Mouse (Mus musculus): ENCODE data around the gene Hmgb4. TPM values are rescaled to one million over a fixed set of nuclear protein-coding genes. Genes with fewer than 3 reads are reported as not detected.

Gene Hmgb4
- total and polyA plus RNA-seq, 3 experiments = not detected

GRCm38 (mm10) chr4:128239113-128239512 lies 21.6 kb downstream of the Hmgb4 start:
- Histone ChIP-seq H3K36me3 (replicated peaks in 1 of 2; ENCODE audit: control insufficient read depth in 1 of 2, insufficient read depth in 1 of 2, low read length in 1 of 2) (no peaks in the 10 kb centered on the region), H3K27me3 (replicated peaks) (no peaks in the 10 kb centered on the region), H3K27ac (ENCODE audit: insufficient read depth, low read depth) (no peak overlapping the region), H3K4me1 (ENCODE audit: control insufficient read depth in 1 of 2, insufficient read depth in 2 of 2) (no peaks in the 10 kb centered on the region), H3K9ac (ENCODE audit: insufficient read depth, low read depth) (no peak overlapping the region), H3K4me2 (ENCODE audit: insufficient read depth, low read depth, poor library complexity, severe bottlenecking) (no peak overlapping the region), H3K79me2 (replicated peaks; ENCODE audit: control insufficient read depth, extremely low read depth, insufficient read depth, poor library complexity, severe bottlenecking) (no peaks in the 10 kb centered on the region), H3K4me3 (replicated peaks in 1 of 3; ENCODE audit: low read depth in 2 of 3, low read length in 2 of 3, poor library complexity in 1 of 3) (no peak overlapping the region), H3K9me3 (replicated peaks; ENCODE audit: low read length) (peaks cover 73% of the 10 kb centered on the region)
- in situ Hi-C loops (cut with MboI; ENCODE audit: low pct_ligation_motif_present, low pct_unique_long_range_greater_than_20kb, low sequenced_read_pairs) (no loop called here), dilution Hi-C loops (cut with MboI; ENCODE audit: extremely low pct_ligation_motif_present, extremely low pct_unique_long_range_greater_than_20kb, low sequenced_read_pairs) (no loop called here)
- DNase-seq (ENCODE audit: extremely low read depth) = no peak
- TF ChIP-seq MAFK (IDR thresholded peaks at IDR 0.05; ENCODE audit: insufficient replicate concordance, low read length) = no peak
- no peak for TF ChIP-seq RAD21 (IDR thresholded peaks at IDR 0.05; ENCODE audit: low read depth, low read length)
- TF ChIP-seq BHLHE40 (IDR thresholded peaks at IDR 0.05; ENCODE audit: low read depth, low read length) = no peak
- TF ChIP-seq ZC3H11A (IDR thresholded peaks at IDR 0.05; ENCODE audit: low read depth, low read length) = no peak
- no peak for TF ChIP-seq NELFE (IDR thresholded peaks at IDR 0.05; ENCODE audit: low read depth, low read length)
- no peak for TF ChIP-seq USF2 (conservative IDR thresholded peaks at IDR 0.05; ENCODE audit: low read depth, low read length)
- no peak for TF ChIP-seq TBP (conservative IDR thresholded peaks at IDR 0.05; ENCODE audit: low read depth, low read length)
- no peak for TF ChIP-seq JUND (conservative IDR thresholded peaks at IDR 0.05; ENCODE audit: low read depth, low read length)
- TF ChIP-seq SIN3A (IDR thresholded peaks at IDR 0.05; ENCODE audit: low read length) = no peak
- no peak for TF ChIP-seq MAZ (IDR thresholded peaks at IDR 0.05; ENCODE audit: low read depth, low read length)
- no peak for TF ChIP-seq CHD2 (IDR thresholded peaks at IDR 0.05; ENCODE audit: low read length)

GRCm38 (mm10) chr4:128233458-128233857 lies 27.3 kb downstream of the Hmgb4 start:
- no peak for DNase-seq (ENCODE audit: extremely low read depth)
- in situ Hi-C loops (cut with MboI; ENCODE audit: low pct_ligation_motif_present, low pct_unique_long_range_greater_than_20kb, low sequenced_read_pairs) = no loop called here
- dilution Hi-C loops (cut with MboI; ENCODE audit: extremely low pct_ligation_motif_present, extremely low pct_unique_long_range_greater_than_20kb, low sequenced_read_pairs) = no loop called here

More at GRCm38 (mm10) chr4:128233458-128233857, 27.3 kb downstream of the Hmgb4 start:
- Histone ChIP-seq H3K4me1 (ENCODE audit: control insufficient read depth in 1 of 2, insufficient read depth in 2 of 2) (no peaks in the 10 kb centered on the region), H3K36me3 (replicated peaks in 1 of 2; ENCODE audit: control insufficient read depth in 1 of 2, insufficient read depth in 1 of 2, low read length in 1 of 2) (no peaks in the 10 kb centered on the region), H3K4me3 (replicated peaks in 1 of 3; ENCODE audit: low read depth in 2 of 3, low read length in 2 of 3, poor library complexity in 1 of 3) (no peak overlapping the region), H3K79me2 (replicated peaks; ENCODE audit: control insufficient read depth, extremely low read depth, insufficient read depth, poor library complexity, severe bottlenecking) (no peaks in the 10 kb centered on the region), H3K9ac (ENCODE audit: insufficient read depth, low read depth) (no peak overlapping the region), H3K27ac (ENCODE audit: insufficient read depth, low read depth) (no peak overlapping the region), H3K9me3 (replicated peaks; ENCODE audit: low read length) (peaks cover 83% of the 10 kb centered on the region), H3K4me2 (ENCODE audit: insufficient read depth, low read depth, poor library complexity, severe bottlenecking) (no peak overlapping the region), H3K27me3 (replicated peaks) (no peaks in the 10 kb centered on the region)
- no peak for TF ChIP-seq MAX (IDR thresholded peaks at IDR 0.05; ENCODE audit: low read length)
- TF ChIP-seq RCOR1 (conservative IDR thresholded peaks at IDR 0.05; ENCODE audit: low read depth, low read length) = no peak
- no peak for TF ChIP-seq CTCF (conservative IDR thresholded peaks at IDR 0.05 in 1 of 2, IDR thresholded peaks at IDR 0.05 in 1 of 2; ENCODE audit: low read depth in 2 of 2, low read length in 2 of 2)
- TF ChIP-seq PAX5 (IDR thresholded peaks at IDR 0.05; ENCODE audit: low read length) = no peak
- no peak for TF ChIP-seq MAZ (IDR thresholded peaks at IDR 0.05; ENCODE audit: low read depth, low read length)
- TF ChIP-seq GABPA (IDR thresholded peaks at IDR 0.05; ENCODE audit: insufficient replicate concordance, low read depth, low read length) = no peak
- TF ChIP-seq NELFE (IDR thresholded peaks at IDR 0.05; ENCODE audit: low read depth, low read length) = no peak
- no peak for TF ChIP-seq NRF1 (IDR thresholded peaks at IDR 0.05; ENCODE audit: low read depth, low read length)
- TF ChIP-seq MYC (IDR thresholded peaks at IDR 0.05; ENCODE audit: low read depth, low read length) = no peak
- no peak for TF ChIP-seq SMC3 (IDR thresholded peaks at IDR 0.05; ENCODE audit: low read depth, low read length)
- no peak for TF ChIP-seq MEF2A (IDR thresholded peaks at IDR 0.05; ENCODE audit: borderline replicate concordance, low read depth, low read length)
- TF ChIP-seq UBTF (IDR thresholded peaks at IDR 0.05; ENCODE audit: low read depth, low read length) = no peak
- no peak for TF ChIP-seq EP300 (IDR thresholded peaks at IDR 0.05; ENCODE audit: low read length)
- TF ChIP-seq USF2 (conservative IDR thresholded peaks at IDR 0.05; ENCODE audit: low read depth, low read length) = no peak
- no peak for TF ChIP-seq CHD2 (IDR thresholded peaks at IDR 0.05; ENCODE audit: low read length)
- no peak for TF ChIP-seq HCFC1 (IDR thresholded peaks at IDR 0.05; ENCODE audit: low read depth, low read length)
- TF ChIP-seq USF1 (IDR thresholded peaks at IDR 0.05; ENCODE audit: low read depth, low read length) = no peak
- TF ChIP-seq ELF1 (IDR thresholded peaks at IDR 0.05; ENCODE audit: low read depth, low read length) = no peak
